Mouse (Mus musculus): ENCODE data around the gene Chpf.

Gene Chpf

DNA sequence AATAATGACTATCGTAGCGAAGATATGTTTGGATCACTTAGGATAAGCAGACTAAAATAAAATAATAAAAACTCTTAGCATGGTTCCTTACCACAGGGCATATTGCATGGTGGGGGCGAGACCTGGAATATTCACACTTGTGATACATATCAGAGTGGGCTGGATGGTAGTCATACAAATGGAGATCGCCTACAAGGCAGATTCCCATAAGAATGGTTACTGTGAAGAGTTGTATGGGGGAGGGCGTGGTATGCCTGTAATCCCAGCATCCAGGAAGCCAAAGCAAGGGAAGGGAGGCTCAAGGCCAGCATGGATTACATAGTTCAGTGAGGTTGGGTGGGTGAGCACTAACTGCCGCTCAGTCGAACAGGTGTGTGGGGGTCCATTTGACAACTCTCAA is 1.6 kb upstream of the Chpf start:
- 0 out of 2 replicates have a peak, but pooled peaks cover 2% of the 10 kb centered on the region for H3K36me3 ChIP-seq (ENCODE audit: control insufficient read depth, insufficient read depth, low read length, poor library complexity, severe bottlenecking)
- no peak for DNase-seq (ENCODE audit: low read depth, low spot score)
- H3K27me3 ChIP-seq (ENCODE audit: control insufficient read depth, insufficient read depth, low read length, poor library complexity, severe bottlenecking): no peaks in the 10 kb centered on the region

GRCm38 (mm10) chr1:75480036-75480435 is 929 bp upstream of the Chpf start:
- 0 out of 2 replicates have a peak, but pooled peaks cover 2% of the 10 kb centered on the region for H3K36me3 ChIP-seq (ENCODE audit: control insufficient read depth, insufficient read depth, low read length, poor library complexity, severe bottlenecking)
- DNase-seq (ENCODE audit: low read depth, low spot score): no peak
- no peaks in the 10 kb centered on the region for H3K27me3 ChIP-seq (ENCODE audit: control insufficient read depth, insufficient read depth, low read length, poor library complexity, severe bottlenecking)

- no peaks in the 10 kb centered on the region for H3K27me3 ChIP-seq (ENCODE audit: control insufficient read depth, insufficient read depth, low read length, poor library complexity, severe bottlenecking)
- H3K36me3 ChIP-seq (ENCODE audit: control insufficient read depth, insufficient read depth, low read length, poor library complexity, severe bottlenecking): 0 out of 2 replicates have a peak, but pooled peaks cover 2% of the 10 kb centered on the region
- DNase-seq (ENCODE audit: low read depth, low spot score): no peak
These were observed 505 bp upstream of the Chpf start for GRCm38 (mm10) chr1:75479635-75479989.

DNA sequence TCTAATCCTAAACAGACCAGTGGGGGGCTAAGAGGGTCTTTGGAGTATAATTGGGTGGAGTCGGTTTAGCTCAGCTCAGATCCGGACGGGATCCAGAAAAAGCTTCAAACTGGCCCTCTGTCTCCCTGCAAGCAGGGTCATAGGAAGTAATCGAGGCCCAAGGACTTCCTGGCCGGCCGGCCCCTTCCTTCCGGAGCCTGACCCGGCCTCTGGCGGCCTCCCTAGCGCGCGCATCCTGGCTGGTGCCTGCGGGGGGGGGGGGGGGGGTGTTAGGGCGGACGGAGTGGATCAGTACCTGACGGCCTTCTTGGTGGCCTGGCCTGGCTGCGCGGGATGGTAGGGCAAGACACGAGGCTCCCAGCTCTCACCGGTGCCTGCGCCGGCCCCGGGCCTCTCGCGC is 610 bp downstream of the Chpf start:
- Histone ChIP-seq H3K27me3 (ENCODE audit: control insufficient read depth, insufficient read depth, low read length, poor library complexity, severe bottlenecking) (no peaks in the 10 kb centered on the region), H3K36me3 (ENCODE audit: control insufficient read depth, insufficient read depth, low read length, poor library complexity, severe bottlenecking) (0 out of 2 replicates have a peak, but pooled peaks cover 2% of the 10 kb centered on the region)
- peak; percentile 59 for DNase-seq (ENCODE audit: low read depth, low spot score)

DNA sequence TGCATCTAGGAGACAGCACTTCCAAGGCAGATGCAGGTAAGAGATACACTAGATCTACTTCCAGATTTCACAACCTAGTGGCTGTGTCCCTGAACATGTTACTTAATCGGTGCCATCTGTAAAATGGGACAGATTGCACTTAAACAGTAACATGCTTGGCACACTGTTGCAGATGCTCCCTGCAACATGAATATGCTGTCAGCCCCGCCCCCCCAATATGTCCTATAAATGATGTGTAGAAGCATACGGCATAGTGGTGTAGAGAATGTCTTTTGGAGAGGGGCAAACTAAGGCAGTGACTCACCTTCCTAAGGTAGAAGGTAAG is 1.2 kb downstream of the Chpf start:
- peak; percentile 33 for DNase-seq (ENCODE audit: low read depth, low spot score)
- no peaks in the 10 kb centered on the region for H3K27me3 ChIP-seq (ENCODE audit: control insufficient read depth, insufficient read depth, low read length, poor library complexity, severe bottlenecking)
- H3K36me3 ChIP-seq (ENCODE audit: control insufficient read depth, insufficient read depth, low read length, poor library complexity, severe bottlenecking): 0 out of 2 replicates have a peak, but pooled peaks cover 2% of the 10 kb centered on the region

DNA sequence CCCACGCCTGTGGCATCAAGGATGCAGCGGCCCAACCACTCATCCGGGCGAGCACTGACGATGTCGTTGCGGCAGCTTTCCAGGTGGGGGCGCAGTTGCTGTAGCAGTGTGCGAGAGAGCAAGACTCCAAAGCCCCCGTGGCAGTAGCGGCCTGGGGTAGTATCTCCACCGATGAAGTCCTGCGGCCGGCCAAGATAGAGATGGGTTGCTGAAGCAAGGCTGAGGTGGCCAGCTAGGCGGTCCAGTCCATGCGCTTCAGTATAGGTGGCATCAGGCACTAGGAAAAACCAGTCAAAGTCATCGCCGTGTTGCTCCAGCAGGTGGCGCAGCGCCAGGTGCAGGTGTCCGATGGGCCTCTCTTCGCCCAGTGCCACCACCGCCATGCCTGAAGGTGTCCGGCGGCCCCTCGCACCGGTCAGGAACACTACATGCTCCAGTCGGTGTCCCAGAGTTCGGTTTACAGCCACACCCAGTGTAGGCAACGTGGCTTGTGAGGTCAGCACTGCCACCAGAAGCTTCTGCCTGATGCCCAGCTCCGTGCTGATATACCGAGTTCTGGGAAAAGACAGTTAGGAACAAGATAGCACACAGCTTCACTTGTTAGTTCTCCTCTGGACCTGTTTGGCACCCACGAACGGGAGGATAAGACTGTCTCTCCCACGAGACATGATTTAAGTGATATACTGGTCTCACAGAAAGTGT is 1.7 kb downstream of the Chpf start:
- peak; percentile 88 for DNase-seq (ENCODE audit: low read depth, low spot score)
- Histone ChIP-seq H3K36me3 (ENCODE audit: control insufficient read depth, insufficient read depth, low read length, poor library complexity, severe bottlenecking) (0 out of 2 replicates have a peak, but pooled peaks cover 2% of the 10 kb centered on the region), H3K27me3 (ENCODE audit: control insufficient read depth, insufficient read depth, low read length, poor library complexity, severe bottlenecking) (no peaks in the 10 kb centered on the region)

GRCm38 (mm10) chr1:75476441-75476840 is 2.7 kb downstream of the Chpf start:
- DNase-seq (ENCODE audit: low read depth, low spot score): no peak
- Histone ChIP-seq H3K27me3 (ENCODE audit: control insufficient read depth, insufficient read depth, low read length, poor library complexity, severe bottlenecking) (no peaks in the 10 kb centered on the region), H3K36me3 (ENCODE audit: control insufficient read depth, insufficient read depth, low read length, poor library complexity, severe bottlenecking) (0 out of 2 replicates have a peak, but pooled peaks cover 2% of the 10 kb centered on the region)

DNA sequence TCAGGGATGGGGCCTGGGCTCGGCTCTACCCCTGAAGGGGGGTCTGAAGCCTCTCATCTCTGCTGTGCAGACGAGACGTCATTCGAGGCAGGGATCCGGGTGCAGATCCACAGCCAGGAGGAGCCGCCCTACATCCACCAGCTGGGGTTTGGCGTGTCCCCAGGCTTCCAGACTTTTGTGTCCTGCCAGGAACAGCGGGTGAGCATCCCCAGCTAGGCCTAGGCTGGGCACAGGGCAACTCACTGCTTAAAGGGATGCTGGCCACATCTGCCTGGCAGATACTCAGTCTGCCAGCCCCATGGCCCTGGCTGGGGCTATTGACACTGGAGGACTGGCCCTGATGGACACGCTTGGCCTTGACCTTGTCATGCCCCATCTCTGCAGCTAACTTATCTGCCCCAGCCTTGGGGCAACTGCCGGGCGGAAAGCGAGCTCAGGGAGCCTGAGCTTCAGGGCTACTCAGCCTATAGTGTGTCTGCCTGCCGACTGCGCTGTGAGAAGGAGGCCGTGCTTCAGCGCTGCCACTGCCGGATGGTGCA is 9.8 kb downstream of the Chpf start:
- Histone ChIP-seq H3K27me3 (ENCODE audit: control insufficient read depth, insufficient read depth, low read length, poor library complexity, severe bottlenecking) (no peaks in the 10 kb centered on the region), H3K36me3 (ENCODE audit: control insufficient read depth, insufficient read depth, low read length, poor library complexity, severe bottlenecking) (no peaks in the 10 kb centered on the region)
- DNase-seq (ENCODE audit: low read depth, low spot score): no peak

- DNase-seq (ENCODE audit: low read depth, low spot score): peak; percentile 79
- Histone ChIP-seq H3K27me3 (ENCODE audit: control insufficient read depth, insufficient read depth, low read length, poor library complexity, severe bottlenecking) (no peaks in the 10 kb centered on the region), H3K36me3 (ENCODE audit: control insufficient read depth, insufficient read depth, low read length, poor library complexity, severe bottlenecking) (no peaks in the 10 kb centered on the region)
These were observed 11.7 kb downstream of the Chpf start for GRCm38 (mm10) chr1:75467215-75467927.

GRCm38 (mm10) chr1:75463652-75464204 is 15.4 kb downstream of the Chpf start:
- H3K27me3 ChIP-seq (ENCODE audit: control insufficient read depth, insufficient read depth, low read length, poor library complexity, severe bottlenecking): no peaks in the 10 kb centered on the region
- no peaks in the 10 kb centered on the region for H3K36me3 ChIP-seq (ENCODE audit: control insufficient read depth, insufficient read depth, low read length, poor library complexity, severe bottlenecking)
- no peak for DNase-seq (ENCODE audit: low read depth, low spot score)

DNA sequence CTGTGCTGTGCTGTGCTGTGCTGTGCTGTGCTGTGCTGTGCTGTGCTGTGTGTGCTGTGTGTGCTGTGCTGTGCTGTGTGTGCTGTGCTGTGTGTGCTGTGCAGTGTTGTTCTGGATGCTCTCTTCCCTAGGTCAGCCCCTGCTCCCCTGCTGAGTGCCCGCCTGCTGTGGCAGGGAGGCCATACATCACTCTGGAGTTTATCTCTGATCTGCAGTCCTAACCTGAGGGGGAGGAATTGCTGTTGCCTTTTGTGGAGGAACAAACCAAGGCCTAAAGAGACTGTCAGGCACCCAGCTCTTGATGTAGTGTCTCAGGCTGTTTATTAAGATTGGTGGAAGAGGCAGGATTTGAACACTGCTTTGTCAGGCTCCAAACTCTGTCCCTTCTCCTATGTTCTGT is 16.5 kb downstream of the Chpf start:
- Histone ChIP-seq H3K36me3 (ENCODE audit: control insufficient read depth, insufficient read depth, low read length, poor library complexity, severe bottlenecking) (no peaks in the 10 kb centered on the region), H3K27me3 (ENCODE audit: control insufficient read depth, insufficient read depth, low read length, poor library complexity, severe bottlenecking) (0 out of 2 replicates have a peak, but pooled peaks cover under 1% of the 10 kb centered on the region)
- no peak for DNase-seq (ENCODE audit: low read depth, low spot score)

DNA sequence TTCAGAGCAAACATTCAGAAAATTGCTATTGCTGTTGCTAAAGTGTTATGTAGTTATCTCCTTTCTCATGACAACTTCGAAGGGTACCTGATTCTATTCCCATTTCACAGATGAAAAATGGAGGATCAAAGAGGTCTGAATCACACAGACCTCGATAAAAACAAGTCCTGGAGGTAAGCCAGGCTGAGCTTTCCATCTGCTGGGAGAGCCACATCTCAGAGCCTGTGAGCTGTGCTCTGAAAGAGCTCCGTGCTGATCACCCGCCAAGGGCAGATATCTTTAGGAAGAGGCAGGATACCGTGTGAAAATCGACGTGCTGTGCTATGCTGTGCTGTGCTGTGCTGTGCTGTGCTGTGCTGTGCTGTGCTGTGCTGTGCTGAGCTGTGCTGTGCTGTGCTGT is 18.8 kb downstream of the Chpf start:
- no peak for DNase-seq (ENCODE audit: low read depth, low spot score)
- peaks cover 3% of the 10 kb centered on the region; the same call in 1 of the 2 replicates for H3K27me3 ChIP-seq (ENCODE audit: control insufficient read depth, insufficient read depth, low read length, poor library complexity, severe bottlenecking)
- H3K36me3 ChIP-seq (ENCODE audit: control insufficient read depth, insufficient read depth, low read length, poor library complexity, severe bottlenecking): no peaks in the 10 kb centered on the region

DNA sequence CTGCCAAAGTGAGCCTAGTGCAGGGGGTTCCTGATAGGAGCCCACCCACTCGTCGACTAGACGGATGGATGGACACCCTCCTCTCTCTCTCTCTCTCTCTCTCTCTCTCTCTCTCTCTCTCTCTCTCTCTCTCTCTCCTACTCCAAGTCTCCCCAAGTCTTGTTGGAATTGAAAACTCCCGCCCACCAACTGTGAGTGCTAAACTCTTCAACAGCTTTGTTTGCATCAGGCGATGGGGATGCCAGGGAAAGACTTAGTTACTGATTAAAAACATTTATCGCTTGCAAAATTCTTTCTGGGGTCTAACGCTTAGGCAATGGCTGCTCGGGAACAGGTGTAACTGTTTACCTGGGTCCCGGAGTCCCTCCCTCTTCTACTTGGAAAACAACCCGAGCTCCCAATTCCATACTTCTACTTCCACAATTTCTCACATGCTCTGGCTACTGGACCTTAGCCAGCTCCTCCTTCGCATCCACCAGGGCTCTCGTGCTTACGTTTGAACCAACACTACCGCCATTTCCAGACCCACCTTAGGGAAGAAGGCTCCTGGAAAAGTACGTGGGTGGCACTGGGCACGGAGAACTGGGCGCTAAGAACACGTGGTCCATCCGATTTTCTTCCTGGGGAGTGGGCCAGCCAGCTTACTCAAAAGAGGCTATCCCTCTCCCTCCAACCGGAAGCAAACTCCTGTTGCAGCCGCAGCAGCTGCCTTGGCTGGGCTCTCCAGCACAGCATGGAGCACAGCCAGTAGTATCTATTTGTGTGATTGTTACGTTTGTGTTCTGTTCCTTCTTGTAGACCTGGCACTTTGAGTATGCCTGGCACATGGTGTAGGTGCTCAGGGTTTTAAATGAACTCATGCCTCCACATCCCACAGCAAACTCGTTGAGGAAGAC is 20.1 kb downstream of the Chpf start:
- no peak for DNase-seq (ENCODE audit: low read depth, low spot score)
- no peaks in the 10 kb centered on the region for H3K36me3 ChIP-seq (ENCODE audit: control insufficient read depth, insufficient read depth, low read length, poor library complexity, severe bottlenecking)
- H3K27me3 ChIP-seq (ENCODE audit: control insufficient read depth, insufficient read depth, low read length, poor library complexity, severe bottlenecking): peaks cover 3% of the 10 kb centered on the region; the same call in 1 of the 2 replicates

- DNase-seq (ENCODE audit: low read depth, low spot score): peak; percentile 18
- Histone ChIP-seq H3K27me3 (ENCODE audit: control insufficient read depth, insufficient read depth, low read length, poor library complexity, severe bottlenecking) (peaks cover 3% of the 10 kb centered on the region), H3K36me3 (ENCODE audit: control insufficient read depth, insufficient read depth, low read length, poor library complexity, severe bottlenecking) (no peaks in the 10 kb centered on the region)
These were observed 20.9 kb downstream of the Chpf start for GRCm38 (mm10) chr1:75458025-75458788.
